ENCODE assay signal across 8 mouse cellular contexts in the genomic region with DNA sequence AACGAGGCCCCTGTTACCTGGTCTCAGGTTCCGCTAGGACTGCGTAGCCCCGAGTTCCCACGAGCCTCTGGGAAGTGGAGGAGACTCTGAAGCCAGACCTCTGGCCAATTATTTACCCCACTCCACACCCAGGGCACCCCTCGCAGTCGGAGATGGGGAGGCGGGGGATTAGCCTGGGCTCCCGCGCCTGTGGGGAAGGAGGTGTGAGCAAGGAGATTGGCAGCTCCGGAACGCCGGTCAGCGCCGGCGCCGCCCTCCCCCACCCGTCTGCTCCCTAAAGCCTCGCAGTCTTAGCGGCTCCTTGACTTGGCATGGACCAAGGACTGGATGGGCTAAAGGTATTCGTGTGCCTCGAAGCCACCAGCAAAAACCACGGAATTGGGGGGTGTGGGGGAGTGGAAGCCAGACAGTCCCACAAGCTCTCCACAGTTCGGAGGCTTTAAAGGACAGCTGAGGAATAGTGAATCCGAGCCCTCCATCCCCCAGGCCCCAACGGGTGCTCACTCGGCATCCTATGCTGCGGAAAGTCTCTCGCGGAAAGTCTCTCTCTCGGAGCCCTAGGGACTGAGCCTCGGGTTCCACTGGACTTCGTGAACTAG. TPM values are rescaled to one million over a fixed set of nuclear protein-coding genes. Genes with fewer than 3 reads are reported as not detected.
A peak's percentile ranks its signal among the peaks of the same experiment; 100 is the strongest.
DNase-seq lines count a peak whose midpoint lies in the region; ATAC-seq lines count a peak whose summit lies in the region.

A gene (minus strand): TSS at position 67 of the 599 bp plus-strand sequence.

- H3K9ac ChIP-seq in lung, embryonic 15.5 days = no peak within 1 kb of the TSS
- H3K9ac ChIP-seq in embryonic facial prominence, embryonic 11.5 days (replicated peaks; ENCODE audit: low read length) = no peak within 1 kb of the TSS
- peak within 1 kb of the TSS; percentile 60 for H3K9ac ChIP-seq in hindbrain, embryonic 13.5 days
- no peak within 1 kb of the TSS for H3K9ac ChIP-seq in liver, embryonic 15.5 days
- 0 out of 2 replicates have a peak within 1 kb of the TSS, but pooled peaks have one; percentile 10 for H3K9ac ChIP-seq in stomach, embryonic 15.5 days

- peak within 1 kb of the TSS; percentile 53 for H3K4me2 ChIP-seq in lung, embryonic 15.5 days
- peak within 1 kb of the TSS; percentile 55 for H3K4me2 ChIP-seq in embryonic facial prominence, embryonic 11.5 days (ENCODE audit: low read depth, low read length)
- H3K4me2 ChIP-seq in hindbrain, embryonic 13.5 days = peak within 1 kb of the TSS; percentile 54
- peak within 1 kb of the TSS; percentile 46 for H3K4me2 ChIP-seq in liver, embryonic 15.5 days
- peak within 1 kb of the TSS; percentile 54 for H3K4me2 ChIP-seq in stomach, embryonic 15.5 days

- H3K27me3 ChIP-seq in lung, embryonic 15.5 days = peaks cover 75% of the 10 kb centered on the region
- H3K27me3 ChIP-seq in embryonic facial prominence, embryonic 11.5 days (ENCODE audit: control insufficient read depth, insufficient read depth, low read length) = peaks cover 54% of the 10 kb centered on the region
- H3K27me3 ChIP-seq in hindbrain, embryonic 13.5 days = peaks cover 78% of the 10 kb centered on the region
- H3K27me3 ChIP-seq in liver, embryonic 15.5 days = peaks cover 76% of the 10 kb centered on the region
- H3K27me3 ChIP-seq in stomach, embryonic 15.5 days (replicated peaks) = peaks cover 54% of the 10 kb centered on the region

- no peak for DNase-seq in lung, postnatal 36 days
- DNase-seq in embryonic facial prominence, embryonic 11.5 days (ENCODE audit: low spot score) = peak; percentile 48
- DNase-seq in right cerebral cortex, postnatal 36 days (ENCODE audit: low spot score in 2 of 2) = no peak
- DNase-seq in cerebellum, adult 8-10 months = no peak

- WGBS in lung, embryonic 15.5 days = 1% methylated on average over 33 of the region's 33 CpGs
- WGBS in embryonic facial prominence, embryonic 11.5 days = 0% methylated on average over 33 of the region's 33 CpGs
- WGBS in hindbrain, embryonic 13.5 days = under 1% methylated on average over 33 of the region's 33 CpGs
- 1% methylated on average over 33 of the region's 33 CpGs for WGBS in liver, embryonic 15.5 days (ENCODE audit: insufficient replicate concordance)
- WGBS in stomach, embryonic 15.5 days = under 1% methylated on average over 33 of the region's 33 CpGs

- peaks cover 21% of the 10 kb centered on the region for H3K4me1 ChIP-seq in lung, embryonic 15.5 days
- H3K4me1 ChIP-seq in embryonic facial prominence, embryonic 11.5 days (ENCODE audit: control insufficient read depth, insufficient read depth, low read length) = peaks cover 4% of the 10 kb centered on the region
- H3K4me1 ChIP-seq in hindbrain, embryonic 13.5 days (replicated peaks) = peaks cover 20% of the 10 kb centered on the region
- peaks cover 12% of the 10 kb centered on the region for H3K4me1 ChIP-seq in liver, embryonic 15.5 days (replicated peaks)
- peaks cover 23% of the 10 kb centered on the region for H3K4me1 ChIP-seq in stomach, embryonic 15.5 days

- H3K27ac ChIP-seq in lung, embryonic 15.5 days = no peak within 1 kb of the TSS
- H3K27ac ChIP-seq in embryonic facial prominence, embryonic 11.5 days (replicated peaks; ENCODE audit: low read depth, low read length) = no peak within 1 kb of the TSS
- peak within 1 kb of the TSS; percentile 62 for H3K27ac ChIP-seq in hindbrain, embryonic 13.5 days
- no peak within 1 kb of the TSS for H3K27ac ChIP-seq in liver, embryonic 15.5 days (replicated peaks)
- no peak within 1 kb of the TSS for H3K27ac ChIP-seq in stomach, embryonic 15.5 days

- 0 out of 2 replicates have a peak, but pooled peaks cover 3% of the 10 kb centered on the region for H3K36me3 ChIP-seq in lung, embryonic 15.5 days
- no peaks in the 10 kb centered on the region for H3K36me3 ChIP-seq in embryonic facial prominence, embryonic 11.5 days (replicated peaks; ENCODE audit: control insufficient read depth, insufficient read depth, low read depth, low read length)
- H3K36me3 ChIP-seq in hindbrain, embryonic 13.5 days = peaks cover 10% of the 10 kb centered on the region
- H3K36me3 ChIP-seq in liver, embryonic 15.5 days (replicated peaks) = no peaks in the 10 kb centered on the region
- H3K36me3 ChIP-seq in stomach, embryonic 15.5 days = no peaks in the 10 kb centered on the region

- peak; percentile 68; the same call in 1 of the 2 replicates for ATAC-seq in lung, embryonic 15.5 days (ENCODE audit: borderline replicate concordance, extremely low read depth, low FRiP score, low TSS enrichment)
- ATAC-seq in embryonic facial prominence, embryonic 11.5 days (replicated peaks; ENCODE audit: insufficient number of reproducible peaks, low FRiP score, low TSS enrichment, low read depth) = peak; percentile 56; the same call in 1 of the 2 replicates
- ATAC-seq in hindbrain, embryonic 13.5 days (ENCODE audit: low FRiP score) = peak; percentile 57
- no peak for ATAC-seq in liver, embryonic 15.5 days (ENCODE audit: insufficient read depth)
- ATAC-seq in stomach, embryonic 15.5 days (ENCODE audit: insufficient read depth, low FRiP score, low read depth) = peak; percentile 66; the same call in 1 of the 2 replicates

- H3K4me3 ChIP-seq in lung, embryonic 15.5 days = peak within 1 kb of the TSS; percentile 31
- peak within 1 kb of the TSS; percentile 28 for H3K4me3 ChIP-seq in embryonic facial prominence, embryonic 11.5 days (ENCODE audit: low read depth, low read length)
- peak within 1 kb of the TSS; percentile 34 for H3K4me3 ChIP-seq in hindbrain, embryonic 13.5 days
- peak within 1 kb of the TSS; percentile 12 for H3K4me3 ChIP-seq in liver, embryonic 15.5 days (replicated peaks)
- peak within 1 kb of the TSS; percentile 30 for H3K4me3 ChIP-seq in stomach, embryonic 15.5 days (replicated peaks)

- no peaks in the 10 kb centered on the region for H3K9me3 ChIP-seq in lung, embryonic 15.5 days
- no peaks in the 10 kb centered on the region for H3K9me3 ChIP-seq in embryonic facial prominence, embryonic 11.5 days (replicated peaks; ENCODE audit: control insufficient read depth, low read length)
- no peaks in the 10 kb centered on the region for H3K9me3 ChIP-seq in hindbrain, embryonic 13.5 days
- H3K9me3 ChIP-seq in liver, embryonic 15.5 days (replicated peaks) = no peaks in the 10 kb centered on the region
- H3K9me3 ChIP-seq in stomach, embryonic 15.5 days = no peaks in the 10 kb centered on the region

RNA-seq across cellular contexts. Expression of the gene that starts here (rescaled TPM):
- polyA plus RNA-seq in lung, embryonic 15.5 days (2015; fragmentation: Nextera tagmentation; extraction: Ambion mirVana) = not detected in 2 replicates
- 2.0 and 2.1 TPM in 2 replicates for polyA plus RNA-seq in embryonic facial prominence, embryonic 11.5 days (2014; fragmentation: Nextera tagmentation; extraction: Ambion mirVana)
- 20.5 and 26.4 TPM in 2 replicates for polyA plus RNA-seq in hindbrain, embryonic 13.5 days (2015; fragmentation: Nextera tagmentation; extraction: Ambion mirVana)
- 0.02 and 0.03 TPM in 2 replicates for polyA plus RNA-seq in liver, embryonic 15.5 days (2015; fragmentation: Nextera tagmentation; extraction: Ambion mirVana)
- 0.77 and 1.3 TPM in 2 replicates for polyA plus RNA-seq in stomach, embryonic 15.5 days (2015; fragmentation: Nextera tagmentation; extraction: Ambion mirVana)

Comparison
In these comparisons a context has a peak if more than half of its experiments do, and no peak if none do; other contexts are left out.
1. Peak in ATAC-seq, H3K4me3 ChIP-seq and H3K4me2 ChIP-seq in lung, embryonic 15.5 days; RNA of the gene not detected or under 1 TPM.
2. H3K9ac ChIP-seq: peak in hindbrain, embryonic 13.5 days (single experiment) and stomach, embryonic 15.5 days (single experiment); none in lung, embryonic 15.5 days (single experiment), embryonic facial prominence, embryonic 11.5 days (single experiment) and liver, embryonic 15.5 days (single experiment).
3. Peak in every context shown above with its lines, with median percentiles within 50 percentile points of each other: H3K4me2 ChIP-seq and H3K4me3 ChIP-seq.